Mouse (Mus musculus) embryonic fibroblast, embryonic 13.5 days (primary cell): ENCODE results near the gene Taok1. TPM values are rescaled to one million over a fixed set of nuclear protein-coding genes. Genes with fewer than 3 reads are reported as not detected.
A peak's percentile ranks its signal among the peaks of the same experiment; 100 is the strongest.

Source experiments
- H3K27ac ChIP-seq: 2 replicates; pipeline ENCODE4 v1.5.1; 2012; ENCODE audit warnings: low read length, control low read depth, inconsistent platforms; ENCODE audit not compliant: insufficient read depth
- H3K4me1 ChIP-seq: 2 replicates; pipeline ENCODE4 v1.6.1; 2011; ENCODE audit warnings: low read length; ENCODE audit not compliant: control insufficient read depth, insufficient read depth
- H3K4me3 ChIP-seq: 2 replicates; pipeline ENCODE4 v1.5.1; 2011; ENCODE audit warnings: mild to moderate bottlenecking, control low read depth, low read length; ENCODE audit not compliant: insufficient read depth
- CTCF ChIP-seq: IDR thresholded peaks from 2 replicates; pipeline ENCODE4 v1.5.1; 2011; ENCODE audit warnings: mild to moderate bottlenecking, control low read depth, low read length, moderate library complexity, borderline replicate concordance; ENCODE audit not compliant: insufficient read depth
- POLR2A ChIP-seq: IDR thresholded peaks from 2 replicates; pipeline ENCODE4 v1.6.1; 2011; ENCODE audit warnings: low read depth, mild to moderate bottlenecking, control low read depth, low read length, moderate library complexity
- polyA plus RNA-seq: library from polyadenylated mRNA; stranded (reverse); fragments of >200 nt; gene quantifications from 2 replicates; pipeline ENCODE4 v1.2.4, GENCODE M21; 2011; ENCODE audit warnings: low read depth; ENCODE audit not compliant: missing spikeins, insufficient read length

The Taok1 gene
- polyA plus RNA-seq, 1 experiment = 62.1 TPM

DNA sequence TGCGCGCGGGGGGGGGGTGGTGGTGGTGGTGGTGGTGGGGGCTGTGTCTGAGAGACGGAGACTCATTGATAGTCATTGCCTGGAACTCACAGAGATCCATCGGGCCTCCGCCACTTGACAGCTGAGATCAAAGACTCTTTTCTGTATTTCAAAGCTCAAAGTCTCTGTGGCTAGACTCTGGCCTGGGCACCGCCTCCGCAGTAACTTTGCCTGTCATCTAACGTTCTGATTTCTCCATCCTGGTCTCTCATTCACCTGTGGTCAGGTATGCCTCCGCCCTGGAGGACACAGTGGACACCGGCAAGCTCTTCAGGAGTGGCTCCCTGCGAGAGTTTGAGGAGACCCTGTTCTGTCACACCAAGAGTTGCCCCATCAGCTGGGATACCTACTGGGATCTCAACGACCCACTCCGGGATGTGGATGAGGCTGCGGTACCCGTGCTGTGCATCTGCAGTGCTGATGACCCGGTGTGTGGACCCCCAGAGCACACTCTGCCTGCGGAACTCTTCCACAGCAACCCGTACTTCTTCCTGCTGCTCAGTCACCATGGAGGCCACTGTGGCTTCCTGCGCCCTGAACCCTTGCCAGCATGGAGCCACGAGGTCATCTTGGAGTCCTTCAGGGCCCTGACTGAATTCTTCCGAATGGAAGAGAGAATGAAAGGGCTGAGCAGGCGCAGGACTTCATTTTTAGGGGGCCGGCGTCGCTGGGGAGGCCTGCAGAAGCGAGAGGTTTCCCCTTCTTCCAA is 89.4 kb downstream of the Taok1 start:
- TF ChIP-seq CTCF (no peak), POLR2A (no peak)
- H3K4me1 ChIP-seq = no peaks in the 10 kb centered on the region
- H3K4me3 ChIP-seq = no peak overlapping the region
- no peak overlapping the region for H3K27ac ChIP-seq

DNA sequence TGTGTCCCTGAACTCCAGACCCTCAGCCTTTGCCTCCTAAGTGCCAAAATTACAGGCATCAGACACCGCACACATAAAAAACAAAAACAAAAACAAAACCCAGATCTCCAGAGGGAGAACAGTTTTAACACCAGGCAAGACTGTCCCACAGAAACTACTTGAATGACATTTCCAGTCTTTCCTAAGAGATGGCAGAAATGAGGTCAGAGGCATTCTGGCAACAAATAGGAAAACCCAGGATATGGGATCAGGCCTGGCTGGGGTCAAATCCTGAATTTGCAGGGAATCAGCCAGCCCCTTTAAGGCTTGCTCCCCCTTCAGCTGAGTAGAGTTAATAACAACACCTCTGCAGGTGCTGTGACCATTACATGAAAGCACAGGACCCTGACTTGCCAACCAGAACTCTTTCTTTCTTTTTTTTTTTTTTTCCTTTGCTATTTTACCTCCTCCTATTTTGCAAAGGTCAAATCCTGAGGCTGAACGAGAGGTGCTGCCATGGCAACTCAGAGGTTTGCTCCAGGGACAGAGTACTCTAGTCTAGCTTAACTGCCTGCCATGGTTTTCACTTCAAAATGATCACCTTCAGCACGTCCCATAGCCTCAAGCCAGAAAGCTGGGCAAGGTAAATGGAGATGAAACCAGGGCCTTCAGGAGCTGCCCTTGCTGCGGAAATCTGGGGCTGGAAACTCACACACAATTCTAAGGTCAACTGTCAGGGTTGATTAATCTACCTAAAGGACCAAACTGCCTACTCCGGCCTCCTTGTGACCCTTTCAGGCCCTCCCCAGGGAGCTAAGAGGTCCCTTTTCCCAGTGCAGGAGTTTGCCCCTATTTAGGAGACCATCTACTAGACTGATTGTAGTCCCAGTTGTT is 90.8 kb downstream of the Taok1 start:
- Histone ChIP-seq H3K27ac (no peak overlapping the region), H3K4me3 (no peak overlapping the region), H3K4me1 (no peaks in the 10 kb centered on the region)
- TF ChIP-seq CTCF (no peak), POLR2A (no peak)

GRCm38 (mm10) chr11:77515637-77516552 is 91.7 kb downstream of the Taok1 start, which contains the start of gene Trp53i13:
TSS of gene Trp53i13 (minus strand) at chr11:77515980.
- Histone ChIP-seq H3K4me1 (no peaks in the 10 kb centered on the region), H3K27ac (no peak within 1 kb of the TSS), H3K4me3 (peak within 1 kb of the TSS; percentile 28)
- TF ChIP-seq CTCF = no peak
- no peak for TF ChIP-seq POLR2A

- H3K27ac ChIP-seq = 0 out of 2 replicates have a peak within 1 kb of the TSS, but pooled peaks have one; percentile 7
- H3K4me3 ChIP-seq = peak within 1 kb of the TSS; percentile 28
- no peaks in the 10 kb centered on the region for H3K4me1 ChIP-seq
- TF ChIP-seq CTCF = no peak
- TF ChIP-seq POLR2A = peak; percentile 69
Observed at GRCm38 (mm10) chr11:77514832-77515636, 92.6 kb downstream of the Taok1 start, which contains the start of gene Abhd15. TSS of gene Abhd15 (plus strand) at chr11:77515121.

DNA sequence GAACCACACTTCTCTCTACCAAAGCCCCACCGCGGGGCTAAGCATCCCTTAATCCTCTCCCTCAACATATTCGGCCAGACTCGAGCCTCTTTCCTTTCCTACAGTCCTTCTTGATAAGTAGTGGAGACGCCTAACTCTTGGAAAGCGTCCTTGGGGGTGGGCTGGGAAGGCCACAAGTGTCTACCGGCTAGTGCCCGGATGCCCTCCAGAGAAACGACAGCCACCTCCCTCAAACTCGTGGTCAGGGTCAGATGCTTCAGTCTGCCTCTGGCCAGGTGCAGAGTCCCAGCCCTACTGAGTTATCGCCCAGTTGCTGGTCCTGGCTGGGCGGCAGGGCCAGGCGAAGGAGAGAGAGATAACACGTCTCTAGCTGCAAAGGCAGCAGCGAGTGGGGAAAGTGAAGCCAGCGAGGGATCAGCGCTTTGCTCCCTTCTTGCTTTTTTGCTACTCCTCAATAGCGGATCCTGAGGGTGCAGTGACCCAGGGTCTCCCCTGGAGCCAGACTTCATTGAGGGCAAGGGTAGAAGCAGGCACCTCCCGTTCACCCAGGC is 93.3 kb downstream of the Taok1 start:
- H3K4me1 ChIP-seq = no peaks in the 10 kb centered on the region
- TF ChIP-seq CTCF (no peak), POLR2A (no peak; the same call in 1 of the 2 replicates)
- no peak overlapping the region for H3K27ac ChIP-seq
- peak overlapping the region; percentile 11; the same call in 1 of the 2 replicates for H3K4me3 ChIP-seq

DNA sequence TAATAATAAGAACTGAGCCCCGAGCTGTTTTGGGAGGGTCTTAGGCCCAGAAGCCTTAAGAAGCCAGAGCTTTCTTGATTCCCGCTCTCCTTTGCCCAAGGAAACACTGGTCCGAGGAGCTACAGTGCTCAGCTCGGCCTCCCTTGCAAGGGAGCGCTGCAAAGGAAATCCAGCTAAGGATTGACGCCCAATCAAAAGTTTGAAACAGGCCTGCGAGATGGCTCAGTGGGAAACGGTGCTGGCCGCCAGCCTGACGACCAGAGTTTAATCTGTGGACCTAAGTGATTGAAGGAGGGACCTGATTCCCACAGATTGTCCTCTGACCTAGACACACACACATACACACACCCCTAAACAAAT is 93.8 kb downstream of the Taok1 start:
- Histone ChIP-seq H3K27ac (peak overlapping the region; percentile 7), H3K4me3 (peak overlapping the region; percentile 45), H3K4me1 (no peaks in the 10 kb centered on the region)
- TF ChIP-seq CTCF (no peak), POLR2A (no peak)

DNA sequence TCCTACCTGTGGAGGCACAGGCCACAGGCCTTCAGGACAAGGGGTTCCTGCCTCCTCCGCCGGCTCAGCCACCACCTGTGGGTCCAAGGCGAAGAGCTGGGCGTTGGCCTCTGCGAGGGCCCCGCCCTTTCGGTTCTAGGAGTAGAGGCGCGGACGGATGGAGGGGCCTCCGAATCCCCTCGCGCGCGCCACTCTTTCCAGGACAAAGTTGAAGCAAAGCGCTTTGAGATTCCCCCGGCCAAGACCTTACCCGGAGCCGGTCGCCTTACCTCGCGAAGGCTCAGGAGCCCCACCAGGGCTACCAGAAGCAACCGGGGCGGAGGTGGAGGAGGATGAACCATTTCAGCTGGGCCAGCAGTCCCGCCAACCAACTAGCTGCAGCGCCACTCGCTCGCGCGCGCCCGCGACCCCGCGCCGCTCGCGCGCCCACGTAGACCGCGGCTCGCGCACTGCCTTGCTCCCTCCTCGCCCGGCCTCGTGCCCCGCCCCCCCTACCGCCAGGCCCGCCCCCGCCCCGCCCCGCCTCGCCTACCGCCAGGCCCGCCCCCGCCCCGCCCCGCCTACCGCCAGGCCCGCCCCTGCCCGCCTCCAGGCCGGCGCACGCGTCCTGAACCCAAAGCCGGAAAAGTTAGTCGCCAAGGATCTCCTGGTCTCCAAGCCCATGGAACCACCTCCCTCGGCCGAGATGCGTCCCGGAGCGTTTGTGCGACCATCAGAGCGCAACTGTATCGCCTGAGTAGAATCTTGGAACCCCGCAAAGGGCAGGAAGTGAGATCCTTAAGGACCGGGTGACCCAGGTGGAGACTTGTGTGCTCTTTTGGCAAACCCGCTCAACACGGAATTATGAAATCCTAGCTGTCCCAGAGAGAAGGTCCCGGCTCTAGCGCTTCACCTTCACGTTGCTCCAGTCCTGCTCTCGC is 94.5 kb downstream of the Taok1 start:
- TF ChIP-seq CTCF (no peak), POLR2A (peak; percentile 94)
- Histone ChIP-seq H3K27ac (peak overlapping the region; percentile 27), H3K4me3 (peak overlapping the region; percentile 56), H3K4me1 (no peaks in the 10 kb centered on the region)
